7 mouse cellular contexts compared by ENCODE assay signal in genomic region chr11:69846198-69846680, GRCm38 (mm10). TPM values are rescaled to one million over a fixed set of nuclear protein-coding genes. Genes with fewer than 3 reads are reported as not detected.
DNase-seq lines count a peak whose midpoint lies in the region; ATAC-seq lines count a peak whose summit lies in the region.

Gene Plscr3, plus strand, starts transcription at chr11:69846376.

- peak; percentile 97 for DNase-seq in adrenal gland, postnatal 10 days
- peak; percentile 97 for DNase-seq in embryonic facial prominence, embryonic 10.5 days (ENCODE audit: low spot score)
- peak; percentile 95 for DNase-seq in kidney, adult 11 months
- DNase-seq in limb, embryonic 10.5 days (ENCODE audit: low spot score) = peak; percentile 95
- peak; percentile 90 for DNase-seq in spleen, adult 12 weeks (ENCODE audit: low spot score)

- peak within 1 kb of the TSS; percentile 70 for H3K4me2 ChIP-seq in midbrain, embryonic 13.5 days (replicated peaks)

- H3K4me1 ChIP-seq in embryonic facial prominence, embryonic 10.5 days = peaks cover 38% of the 10 kb centered on the region
- H3K4me1 ChIP-seq in limb, embryonic 10.5 days = peaks cover 36% of the 10 kb centered on the region
- H3K4me1 ChIP-seq in midbrain, embryonic 13.5 days (replicated peaks) = peaks cover 40% of the 10 kb centered on the region

- no peaks in the 10 kb centered on the region for H3K9me3 ChIP-seq in embryonic facial prominence, embryonic 10.5 days
- H3K9me3 ChIP-seq in limb, embryonic 10.5 days (replicated peaks) = no peaks in the 10 kb centered on the region
- no peaks in the 10 kb centered on the region for H3K9me3 ChIP-seq in midbrain, embryonic 13.5 days

- H3K4me3 ChIP-seq in embryonic facial prominence, embryonic 10.5 days = peak within 1 kb of the TSS; percentile 79
- peak within 1 kb of the TSS; percentile 78 for H3K4me3 ChIP-seq in limb, embryonic 10.5 days
- H3K4me3 ChIP-seq in midbrain, embryonic 13.5 days (replicated peaks) = peak within 1 kb of the TSS; percentile 78

- peak within 1 kb of the TSS; percentile 89 for H3K9ac ChIP-seq in midbrain, embryonic 13.5 days (replicated peaks)

- H3K27ac ChIP-seq in embryonic facial prominence, embryonic 10.5 days (replicated peaks) = peak within 1 kb of the TSS; percentile 94
- H3K27ac ChIP-seq in limb, embryonic 10.5 days = peak within 1 kb of the TSS; percentile 97
- peak within 1 kb of the TSS; percentile 95 for H3K27ac ChIP-seq in midbrain, embryonic 13.5 days

- H3K27me3 ChIP-seq in embryonic facial prominence, embryonic 10.5 days (replicated peaks; ENCODE audit: low read depth, poor library complexity, severe bottlenecking) = no peaks in the 10 kb centered on the region
- no peaks in the 10 kb centered on the region for H3K27me3 ChIP-seq in limb, embryonic 10.5 days (ENCODE audit: low read depth, poor library complexity, severe bottlenecking)
- H3K27me3 ChIP-seq in midbrain, embryonic 13.5 days = no peaks in the 10 kb centered on the region

- under 1% methylated on average over 38 of the region's 38 CpGs for WGBS in embryonic facial prominence, embryonic 10.5 days
- 1% methylated on average over 38 of the region's 38 CpGs for WGBS in limb, embryonic 10.5 days
- under 1% methylated on average over 38 of the region's 38 CpGs for WGBS in midbrain, embryonic 13.5 days

- ATAC-seq in granulocyte monocyte progenitor cell, adult 5-6 weeks (replicated peaks; ENCODE audit: poor library complexity, severe bottlenecking) = peak; percentile 79
- peak; percentile 90 for ATAC-seq in midbrain, embryonic 13.5 days

- peaks cover 37% of the 10 kb centered on the region for H3K36me3 ChIP-seq in embryonic facial prominence, embryonic 10.5 days (replicated peaks)
- H3K36me3 ChIP-seq in limb, embryonic 10.5 days = peaks cover 37% of the 10 kb centered on the region
- peaks cover 36% of the 10 kb centered on the region for H3K36me3 ChIP-seq in midbrain, embryonic 13.5 days

RNA-seq across cellular contexts. Expression of gene Plscr3, which starts in this region (rescaled TPM):
- total RNA-seq in adrenal gland, postnatal 10 days (2021) = 10 to 100 TPM; 49.2 to 59.2 TPM
- 106 and 111 TPM in 2 replicates for polyA plus RNA-seq in embryonic facial prominence, embryonic 10.5 days (2016; fragmentation: Nextera tagmentation; extraction: Ambion mirVana)
- total RNA-seq in granulocyte monocyte progenitor cell, adult 5-6 weeks (2014; fragmentation: Nextera tagmentation) = 108 and 109 TPM in 2 replicates
- 24.9 and 25.2 TPM in 2 replicates for total RNA-seq in granulocyte monocyte progenitor cell, adult 5-6 weeks (2017)
- polyA plus RNA-seq in limb, embryonic 10.5 days (2016; fragmentation: Nextera tagmentation; extraction: Ambion mirVana) = 96.7 and 117 TPM in 2 replicates
- polyA plus RNA-seq in midbrain, embryonic 13.5 days (2015; fragmentation: Nextera tagmentation; extraction: Ambion mirVana) = 55.0 and 56.3 TPM in 2 replicates

Comparison
In these comparisons a context has a peak if more than half of its experiments do, and no peak if none do; other contexts are left out.
1. Peak in every context shown above with its lines: DNase-seq, ATAC-seq, H3K4me3 ChIP-seq and H3K27ac ChIP-seq.